ENCODE assay signal across 14 mouse cellular contexts in the genomic region with DNA sequence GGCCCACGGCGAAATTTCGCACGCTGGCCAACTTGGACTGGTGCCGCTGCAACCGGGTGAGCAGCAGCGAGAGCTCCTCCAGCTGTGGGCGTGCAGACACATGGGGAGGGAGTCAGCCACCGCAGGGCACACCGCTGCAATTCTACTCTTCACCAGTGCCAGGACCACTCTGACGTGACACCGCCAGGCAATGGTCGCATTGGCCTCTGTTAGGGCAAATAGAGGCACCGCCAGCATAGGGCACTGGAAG.
DNase-seq lines count a peak whose midpoint lies in the region; ATAC-seq and TF ChIP-seq lines count a peak whose summit lies in the region.
"Had no signal": no experiment of that assay in that cellular context is flagged by ENCODE, and none has a peak within 500 bp of the region (broad histone marks: within the 10 kb centered on the region; RNA-seq: fewer than 3 reads in every experiment).

No protein-coding gene starts in this region.

- peak overlapping the region; percentile 37; the same call in 1 of the 2 replicates for H3K4me2 ChIP-seq in embryonic facial prominence, embryonic 13.5 days
- peak overlapping the region; percentile 20; the same call in 1 of the 2 replicates for H3K4me2 ChIP-seq in limb, embryonic 15.5 days
- H3K4me2 ChIP-seq: heart, embryonic 11.5 days; neural tube, embryonic 12.5 days had no signal

- H3K9me3 ChIP-seq in heart, embryonic 10.5 days = no peaks in the 10 kb centered on the region
- no peaks in the 10 kb centered on the region for H3K9me3 ChIP-seq in E14TG2a.4 (ENCODE audit: low read length)
- H3K9me3 ChIP-seq in embryonic facial prominence, embryonic 13.5 days = no peaks in the 10 kb centered on the region
- H3K9me3 ChIP-seq in limb, embryonic 15.5 days = no peaks in the 10 kb centered on the region
- H3K9me3 ChIP-seq: neural tube, embryonic 12.5 days had no signal

- 56% methylated on average over 14 of the region's 14 CpGs for WGBS in heart, embryonic 10.5 days
- WGBS in embryonic facial prominence, embryonic 13.5 days = 68% methylated on average over 14 of the region's 14 CpGs
- 70% methylated on average over 14 of the region's 14 CpGs for WGBS in limb, embryonic 15.5 days

- no peaks in the 10 kb centered on the region for H3K27me3 ChIP-seq in heart, embryonic 10.5 days (ENCODE audit: insufficient read depth, poor library complexity, severe bottlenecking)
- H3K27me3 ChIP-seq in E14TG2a.4 (ENCODE audit: insufficient read depth, low read length) = no peaks in the 10 kb centered on the region
- no peaks in the 10 kb centered on the region for H3K27me3 ChIP-seq in embryonic facial prominence, embryonic 13.5 days
- no peaks in the 10 kb centered on the region for H3K27me3 ChIP-seq in limb, embryonic 15.5 days
- H3K27me3 ChIP-seq: neural tube, embryonic 12.5 days had no signal

- 0 out of 2 replicates have a peak overlapping the region, but pooled peaks have one; percentile 44 for H3K9ac ChIP-seq in embryonic facial prominence, embryonic 13.5 days
- H3K9ac ChIP-seq in limb, embryonic 15.5 days = no peak overlapping the region
- H3K9ac ChIP-seq: liver, embryonic 14.5 days; neural tube, embryonic 12.5 days had no signal

- ATAC-seq in embryonic facial prominence, embryonic 13.5 days (ENCODE audit: insufficient number of reproducible peaks, insufficient read depth, low FRiP score, low TSS enrichment, low read depth) = no peak
- no peak for ATAC-seq in limb, embryonic 15.5 days (ENCODE audit: insufficient number of reproducible peaks, low FRiP score, low TSS enrichment, low read depth)
- ATAC-seq: forebrain, embryonic 14.5 days had no signal

- peak overlapping the region; percentile 59; the same call in 1 of the 2 replicates for H3K27ac ChIP-seq in heart, embryonic 10.5 days
- no peak overlapping the region for H3K27ac ChIP-seq in embryonic facial prominence, embryonic 13.5 days
- no peak overlapping the region for H3K27ac ChIP-seq in limb, embryonic 15.5 days
- H3K27ac ChIP-seq: liver, embryonic 14.5 days; neural tube, embryonic 12.5 days had no signal

- TF ChIP-seq CTCF in E14TG2a.4 (conservative IDR thresholded peaks at IDR 0.05; ENCODE audit: low read length) = no peak

- no peak for DNase-seq in heart, embryonic 10.5 days (ENCODE audit: low spot score)
- DNase-seq in heart, adult 9 months (ENCODE audit: low spot score in 2 of 2) = no peak
- DNase-seq in layer of hippocampus, adult 9-10 months (ENCODE audit: low spot score) = no peak
- DNase-seq in cerebellum, postnatal 4 days (ENCODE audit: low spot score in 2 of 2) = no peak
- no peak for DNase-seq in right cerebral cortex, adult 2 months (ENCODE audit: low spot score in 2 of 2)
- DNase-seq: cerebellum, postnatal 14 days; thymus, adult 2 months had no signal

- H3K4me1 ChIP-seq in heart, embryonic 10.5 days = peaks cover 10% of the 10 kb centered on the region; the same call in 1 of the 2 replicates
- peaks cover 33% of the 10 kb centered on the region for H3K4me1 ChIP-seq in E14TG2a.4 (replicated peaks; ENCODE audit: low read depth, low read length)
- H3K4me1 ChIP-seq in embryonic facial prominence, embryonic 13.5 days = 0 out of 2 replicates have a peak, but pooled peaks cover 5% of the 10 kb centered on the region
- H3K4me1 ChIP-seq in limb, embryonic 15.5 days = peaks cover 10% of the 10 kb centered on the region; the same call in 1 of the 2 replicates
- H3K4me1 ChIP-seq: neural tube, embryonic 12.5 days had no signal

- peaks cover 90% of the 10 kb centered on the region for H3K36me3 ChIP-seq in heart, embryonic 10.5 days
- H3K36me3 ChIP-seq in E14TG2a.4 (ENCODE audit: insufficient read depth, low read length) = peaks cover 96% of the 10 kb centered on the region
- H3K36me3 ChIP-seq in embryonic facial prominence, embryonic 13.5 days = 0 out of 2 replicates have a peak, but pooled peaks cover 4% of the 10 kb centered on the region
- no peaks in the 10 kb centered on the region for H3K36me3 ChIP-seq in limb, embryonic 15.5 days

- H3K4me3 ChIP-seq in heart, embryonic 10.5 days = no peak overlapping the region
- H3K4me3 ChIP-seq in E14TG2a.4 (replicated peaks; ENCODE audit: low read length) = peak overlapping the region; percentile 69
- H3K4me3 ChIP-seq in embryonic facial prominence, embryonic 13.5 days = no peak overlapping the region; the same call in 1 of the 2 replicates
- no peak overlapping the region for H3K4me3 ChIP-seq in limb, embryonic 15.5 days
- H3K4me3 ChIP-seq: neural tube, embryonic 12.5 days had no signal
